Mouse (Mus musculus) kidney, postnatal 25 days (tissue): Measurements from ENCODE around the gene Pprc1.

Experiments used
- DNase-seq, 2 experiments: peaks; one replicate each; pipeline ENCODE4 v3.0.0; 2021; ENCODE audit warnings: mixed read lengths in 2 of 2

Gene Pprc1

GRCm38 (mm10) chr19:46120872-46121271, 76.2 kb downstream of the Pprc1 start:
- no peak for DNase-seq
